Mouse (Mus musculus) kidney, postnatal 14 days (tissue): ENCODE data around the gene 1700017N19Rik.
"Not testable (repeated sequence)": the region's sequence is repeated elsewhere in the genome, so short reads cannot be mapped to it uniquely, and the experiment has no call there.

Experiments
- DNase-seq: peaks from one replicate; pipeline ENCODE4 v3.0.0; 2022; ENCODE audit warnings: mixed read lengths

The 1700017N19Rik gene

DNA sequence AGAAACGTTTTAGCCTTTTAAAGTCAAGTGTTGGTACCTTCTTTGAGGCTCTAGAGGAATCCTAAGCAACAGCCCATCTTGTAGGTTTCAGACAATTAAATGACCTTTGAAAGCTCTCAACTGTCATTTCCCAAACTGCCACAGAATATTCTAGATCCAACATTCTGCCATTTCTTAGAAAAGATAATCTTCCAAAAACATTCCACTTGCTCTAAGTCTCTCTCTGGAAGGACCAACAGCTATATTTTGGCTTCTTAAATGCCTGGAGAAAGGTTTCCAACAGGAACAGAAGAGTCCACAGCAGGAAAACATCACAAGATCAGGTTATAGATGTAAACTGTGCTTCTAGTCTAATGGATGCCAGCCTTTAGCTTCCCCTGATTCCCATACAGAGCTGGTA lies at the start of gene 1700017N19Rik, which contains the start of gene 4930430F08Rik:
Gene 1700017N19Rik, plus strand, starts transcription at position 162 of the 400 bp plus-strand sequence.
Gene 4930430F08Rik, minus strand, starts transcription at position 101 of the 400 bp plus-strand sequence.
- no peak for DNase-seq

GRCm38 (mm10) chr10:100556566-100557175 lies 33.6 kb upstream of the 1700017N19Rik start:
- DNase-seq, result no peak

DNA sequence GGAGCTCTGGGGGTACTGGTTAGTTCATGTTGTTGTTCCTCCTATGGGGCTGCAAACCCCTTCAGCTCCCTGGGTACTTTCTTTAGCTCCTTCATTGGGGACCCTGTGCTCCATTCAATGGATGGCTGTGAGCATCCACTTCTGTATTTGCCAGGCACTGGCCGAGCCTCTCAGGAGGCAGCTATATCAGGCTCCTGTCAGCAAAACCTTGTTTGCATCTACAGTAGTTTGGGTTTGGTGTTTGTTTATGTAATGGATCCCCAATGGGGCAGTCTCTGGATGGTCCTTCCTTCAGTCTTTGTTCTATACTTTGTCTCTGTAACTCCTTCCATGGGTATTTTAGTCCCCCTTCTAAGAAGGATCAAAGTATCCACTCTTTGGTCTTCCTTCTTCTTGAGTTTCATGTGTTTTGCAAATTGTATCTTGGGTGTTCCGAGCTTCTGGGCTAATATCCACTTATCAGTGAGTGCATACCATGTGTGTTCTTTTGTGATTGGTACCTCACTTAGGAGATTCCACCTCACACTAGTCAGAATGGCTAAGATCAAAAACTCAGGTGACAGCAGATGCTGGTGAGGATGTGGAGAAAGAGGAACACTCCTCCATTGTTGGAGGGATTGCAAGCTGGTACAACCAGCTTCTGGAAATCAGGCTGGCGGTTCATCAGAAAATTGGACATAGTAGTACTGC lies 29.9 kb upstream of the 1700017N19Rik start:
- DNase-seq, result not testable (repeated sequence)

GRCm38 (mm10) chr10:100564112-100564511 lies 26.2 kb upstream of the 1700017N19Rik start:
- no peak for DNase-seq

DNA sequence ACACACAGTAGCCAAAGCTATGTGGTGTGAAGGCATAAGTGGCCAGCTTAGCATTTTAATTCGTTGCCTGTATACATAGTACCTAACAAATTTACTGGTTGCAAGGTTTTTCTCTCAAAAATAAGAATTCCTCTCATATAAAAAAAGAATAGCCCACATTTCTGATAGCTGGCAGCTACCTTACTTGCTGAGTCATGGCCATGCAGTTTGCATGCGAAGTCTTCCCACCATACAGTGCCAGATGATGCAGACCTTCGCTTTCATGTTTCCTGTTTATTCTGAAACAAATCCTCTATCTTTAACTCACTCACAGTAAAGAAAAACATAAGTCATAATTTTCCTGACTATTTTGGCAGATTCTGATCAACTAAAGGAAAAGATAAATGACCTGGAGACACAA lies 18.6 kb upstream of the 1700017N19Rik start:
- DNase-seq, result no peak

- no peak for DNase-seq
These were observed 15.7 kb upstream of the 1700017N19Rik start for GRCm38 (mm10) chr10:100574505-100575149.

- no peak for DNase-seq
These were observed 15.0 kb upstream of the 1700017N19Rik start for GRCm38 (mm10) chr10:100575294-100575693.

GRCm38 (mm10) chr10:100584178-100584577 lies 6.1 kb upstream of the 1700017N19Rik start:
- no peak for DNase-seq

- DNase-seq, result no peak
These were observed 1.8 kb upstream of the 1700017N19Rik start for GRCm38 (mm10) chr10:100588524-100588923.

DNA sequence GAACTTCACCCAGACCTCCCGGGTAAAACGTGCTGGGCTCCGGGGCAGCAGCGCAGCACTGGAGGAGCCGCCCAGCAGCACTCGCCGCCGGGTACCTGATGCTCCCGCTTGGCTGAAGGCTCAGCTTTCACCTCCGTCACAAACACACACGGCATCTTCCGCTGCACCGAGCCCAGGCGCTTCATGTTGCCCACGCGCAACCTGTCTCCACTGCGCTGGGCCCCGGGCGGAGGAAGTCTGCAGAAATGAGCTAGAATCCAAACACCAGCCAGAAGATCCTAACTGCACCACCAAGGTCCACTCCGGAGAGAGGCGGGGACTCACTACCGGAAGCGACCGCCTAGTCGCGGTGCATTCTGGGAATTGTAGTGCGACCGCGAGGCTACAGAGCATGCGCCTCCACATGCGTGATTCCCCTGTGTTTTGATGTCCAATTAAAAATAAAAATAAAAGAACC lies 1.3 kb upstream of the 1700017N19Rik start:
- peak; percentile 94 for DNase-seq

- DNase-seq, result no peak
These were observed 8.1 kb downstream of the 1700017N19Rik start for GRCm38 (mm10) chr10:100598339-100598738.

- DNase-seq, result no peak
These were observed 13.2 kb downstream of the 1700017N19Rik start for GRCm38 (mm10) chr10:100603511-100603910.

GRCm38 (mm10) chr10:100604254-100604653 lies 14.0 kb downstream of the 1700017N19Rik start:
- no peak for DNase-seq

- DNase-seq, result no peak
These were observed 27.1 kb downstream of the 1700017N19Rik start for GRCm38 (mm10) chr10:100617233-100617903.

DNA sequence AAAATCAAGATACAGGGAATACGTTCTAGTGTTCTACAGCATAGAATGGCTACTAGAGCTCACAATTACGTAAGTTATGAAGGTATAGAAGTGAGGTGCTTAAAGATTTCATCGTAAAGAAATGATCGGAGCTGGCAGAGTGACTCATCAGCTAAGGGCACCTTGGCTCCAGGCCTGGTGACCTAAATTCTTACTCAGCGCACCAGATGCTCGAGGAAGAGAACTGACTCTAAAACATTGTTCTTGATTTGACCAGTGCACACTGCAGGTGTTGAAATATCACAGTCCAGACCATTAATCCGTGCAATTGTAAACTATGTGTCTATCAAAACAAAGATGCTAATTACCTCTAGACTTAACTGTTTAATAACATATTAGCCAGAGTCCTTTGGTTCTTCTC lies 29.2 kb downstream of the 1700017N19Rik start:
- no peak for DNase-seq

DNA sequence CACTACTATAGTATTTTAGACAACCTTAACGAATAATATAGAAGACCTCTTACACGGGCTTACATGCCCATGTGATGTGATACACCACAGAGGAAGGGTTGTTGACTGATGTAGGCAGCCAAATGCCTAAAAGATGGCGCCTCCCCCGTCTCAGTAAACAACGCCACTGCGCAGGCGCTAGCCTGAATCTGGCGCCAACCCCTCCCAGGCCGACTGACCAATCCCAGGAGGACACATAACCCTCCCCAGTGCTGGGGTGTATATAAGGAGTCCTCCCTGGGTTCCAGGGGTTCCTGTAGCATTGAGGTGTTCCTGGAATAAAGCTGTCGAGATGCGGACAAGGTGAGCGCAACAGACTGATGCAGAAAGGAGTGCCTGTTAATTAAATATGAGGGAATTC lies 29.8 kb downstream of the 1700017N19Rik start:
- no peak for DNase-seq

DNA sequence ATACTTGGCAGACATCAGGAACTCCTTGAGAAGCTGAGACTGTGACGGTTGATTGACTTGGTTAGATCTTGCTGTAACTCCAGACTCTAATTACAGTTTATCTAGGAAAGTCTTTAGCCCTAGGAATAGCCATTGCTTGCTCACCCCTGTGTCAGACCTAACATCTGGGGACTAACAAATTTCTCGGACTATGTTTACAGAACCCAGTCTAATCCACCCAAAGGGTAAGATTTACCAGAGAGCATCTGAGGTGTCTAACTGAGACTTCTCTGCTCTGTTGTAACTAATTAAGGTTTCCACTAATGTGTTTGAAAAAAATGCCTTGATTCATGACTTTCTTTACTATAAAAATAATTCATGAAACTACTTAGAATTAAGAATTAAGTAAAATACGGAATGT lies 32.2 kb downstream of the 1700017N19Rik start:
- DNase-seq, result no peak

DNA sequence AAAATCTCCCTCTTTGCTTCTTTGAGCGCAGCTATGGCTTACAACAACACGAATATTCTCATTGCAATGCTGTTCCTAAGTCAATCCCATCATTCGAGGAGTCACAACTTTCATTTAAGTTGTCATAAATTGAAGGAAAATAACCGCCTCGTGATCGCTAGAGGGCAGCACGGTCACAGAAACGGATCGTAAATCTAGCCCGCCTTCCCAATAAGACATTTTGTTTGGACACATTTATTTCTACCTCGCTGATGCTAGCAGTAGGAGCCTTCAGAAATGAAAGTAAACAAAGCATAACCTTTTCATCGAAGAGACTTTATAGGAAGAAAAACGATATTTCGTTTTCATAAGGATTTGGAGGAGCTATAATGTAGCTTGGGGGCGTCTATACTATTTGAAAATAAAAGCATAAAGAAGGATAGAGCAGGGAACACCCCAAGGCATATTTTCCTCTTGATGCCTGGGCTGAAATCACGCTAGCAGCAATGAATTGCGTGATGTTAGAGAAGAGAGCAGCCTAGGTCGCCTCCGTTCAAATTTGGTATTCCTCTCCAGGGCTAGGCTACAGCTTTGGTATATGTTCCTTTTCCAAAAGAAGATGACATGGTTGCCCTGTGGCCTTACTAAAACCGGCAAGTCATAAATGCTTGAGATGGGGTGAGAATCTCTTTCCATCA lies 39.6 kb downstream of the 1700017N19Rik start:
- peak; percentile 43 for DNase-seq

DNA sequence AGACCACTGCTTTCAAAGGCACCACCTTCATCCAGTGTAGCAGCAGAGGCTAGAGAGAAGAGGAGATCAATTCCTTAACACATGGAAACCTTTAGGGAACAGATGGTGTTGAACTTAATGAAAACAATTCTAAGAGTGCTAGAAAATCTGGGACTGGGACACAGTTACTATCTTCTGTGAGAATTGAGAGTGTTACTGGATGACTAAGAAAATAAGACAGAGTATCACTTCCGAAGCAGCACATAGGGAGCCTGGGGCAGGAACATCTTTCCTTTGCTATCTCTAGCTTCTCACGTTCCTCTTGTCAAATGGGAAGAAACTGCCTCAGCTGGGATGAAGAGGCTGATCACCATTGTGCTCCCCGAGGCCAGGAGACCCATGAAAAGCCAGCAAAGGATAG lies 52.6 kb downstream of the 1700017N19Rik start:
- DNase-seq, result no peak

DNA sequence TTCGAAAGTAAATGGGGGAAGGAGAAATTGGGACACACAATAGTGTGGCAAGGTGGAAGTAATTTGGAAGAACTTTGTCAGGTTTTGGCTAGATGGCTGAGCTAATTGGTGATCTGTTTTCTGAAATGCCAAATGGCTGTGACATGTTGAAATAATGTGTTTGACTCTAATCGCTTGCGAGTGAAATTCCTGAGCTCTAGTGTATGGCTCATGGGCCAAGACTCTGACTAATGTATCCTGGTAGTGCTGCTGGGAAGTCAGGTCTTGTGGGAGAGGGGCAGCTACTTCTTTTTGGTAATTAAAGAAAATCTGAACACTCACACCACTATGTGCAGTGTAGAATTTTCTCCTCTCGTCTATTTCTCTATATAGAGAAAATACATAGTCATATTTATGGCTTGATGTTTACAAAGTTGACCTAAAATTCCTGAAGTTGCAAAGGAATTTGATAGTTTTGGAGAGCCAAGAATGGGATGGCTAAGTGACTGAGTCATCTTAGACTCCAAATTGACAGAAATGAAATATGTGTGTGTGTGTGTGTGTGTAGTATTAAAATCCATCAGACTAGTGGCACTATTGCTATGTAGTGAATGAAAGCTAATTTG lies 55.1 kb downstream of the 1700017N19Rik start:
- no peak for DNase-seq

DNA sequence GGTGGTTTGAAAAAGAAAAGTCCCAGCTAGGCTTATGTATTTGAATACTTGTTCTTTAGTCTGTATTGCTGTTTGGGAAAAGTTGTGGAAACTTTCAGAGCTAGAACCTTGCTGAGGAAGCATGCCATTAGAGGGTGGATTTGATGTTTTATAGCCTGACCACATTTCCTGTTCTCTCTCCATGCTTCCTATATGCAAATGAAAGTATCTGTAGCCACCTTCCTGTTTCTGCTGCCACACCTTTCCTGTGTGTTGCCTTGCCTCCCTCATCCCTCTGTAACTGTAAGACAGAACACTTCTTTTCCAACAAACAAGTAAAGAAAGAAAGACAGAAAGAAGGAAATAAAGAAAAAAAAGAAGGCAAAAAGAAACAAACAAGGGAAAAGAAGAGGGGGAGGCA lies 63.9 kb downstream of the 1700017N19Rik start:
- DNase-seq, result no peak

DNA sequence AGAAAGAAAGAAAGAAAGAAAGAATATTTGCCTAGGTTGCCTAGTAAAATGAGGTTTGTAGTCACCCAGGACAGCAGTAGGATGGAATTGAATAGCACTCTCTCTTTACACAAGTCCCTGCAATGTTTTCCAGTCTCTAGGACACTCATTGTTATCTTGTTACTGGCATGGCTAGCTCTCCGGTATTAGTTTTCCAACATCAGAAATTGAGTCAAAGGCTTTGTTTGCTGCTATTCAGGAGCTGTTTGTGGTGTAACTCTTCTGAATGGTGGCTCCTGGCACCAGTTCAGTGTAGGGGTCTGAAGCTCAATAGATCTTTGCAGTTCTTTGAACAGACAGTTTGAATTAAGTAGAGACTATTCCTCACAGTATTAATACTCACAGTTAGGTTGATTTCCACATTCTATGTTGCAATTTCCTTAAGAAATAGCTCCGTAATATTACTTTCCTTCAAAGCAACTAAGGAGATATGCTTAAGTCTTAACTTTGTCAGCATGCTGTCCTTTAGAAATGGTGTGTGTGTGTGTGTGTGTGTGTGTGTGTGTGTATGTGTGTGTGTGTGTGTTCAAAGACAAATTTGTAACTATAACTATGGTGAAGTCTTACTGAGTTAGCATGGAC lies 71.8 kb downstream of the 1700017N19Rik start:
- DNase-seq, result no peak
